Mouse (Mus musculus): Measurements from ENCODE around the gene Polr1e.
"Not testable (repeated sequence)": the region's sequence is repeated elsewhere in the genome, so short reads cannot be mapped to it uniquely, and the experiment has no call there.

The Polr1e gene

GRCm38 (mm10) chr4:45063836-45064235 is 45.5 kb downstream of the Polr1e start:
- not testable (repeated sequence) for DNase-seq

GRCm38 (mm10) chr4:45064577-45064976 is 46.2 kb downstream of the Polr1e start:
- no peak for DNase-seq

GRCm38 (mm10) chr4:45066036-45066730 is 47.8 kb downstream of the Polr1e start:
- DNase-seq = no peak

GRCm38 (mm10) chr4:45067742-45068141 is 49.4 kb downstream of the Polr1e start:
- DNase-seq = no peak

GRCm38 (mm10) chr4:45072261-45072973 is 54.0 kb downstream of the Polr1e start:
- no peak for DNase-seq

GRCm38 (mm10) chr4:45073544-45073943 is 55.2 kb downstream of the Polr1e start:
- no peak for DNase-seq

- DNase-seq = not testable (repeated sequence)
Observed at GRCm38 (mm10) chr4:45081041-45081440, 62.7 kb downstream of the Polr1e start.

GRCm38 (mm10) chr4:45082951-45083350 is 64.6 kb downstream of the Polr1e start:
- no peak for DNase-seq

- no peak for DNase-seq
Observed at GRCm38 (mm10) chr4:45083487-45083886, 65.1 kb downstream of the Polr1e start.

- DNase-seq = peak; percentile 89
Observed at GRCm38 (mm10) chr4:45084021-45084894, 65.9 kb downstream of the Polr1e start, which contains the start of gene Fbxo10. TSS of gene Fbxo10 (minus strand) at chr4:45084604.

- DNase-seq = no peak
Observed at GRCm38 (mm10) chr4:45084895-45085290, 66.5 kb downstream of the Polr1e start.

All from thymus, postnatal 25 days (tissue).